Mouse (Mus musculus) thymus, adult 2 months (tissue): ENCODE results near the gene Atp23. TPM values are rescaled to one million over a fixed set of nuclear protein-coding genes. Genes with fewer than 3 reads are reported as not detected.

ENCODE experiments used
- DNase-seq: peaks from one replicate; pipeline ENCODE4 v3.0.0; 2021
- H3K27ac ChIP-seq: fragments of 200-500 bp; 2 replicates; pipeline ENCODE4 v1.5.1; 2012; ENCODE audit warnings: low read length, control low read depth; ENCODE audit not compliant: control insufficient read depth, insufficient read depth
- H3K27me3 ChIP-seq: fragments of 200-500 bp; 2 replicates; pipeline ENCODE4 v1.6.1; 2012; ENCODE audit warnings: mild to moderate bottlenecking, low read length, moderate library complexity, mixed read lengths; ENCODE audit not compliant: control insufficient read depth, insufficient read depth
- H3K36me3 ChIP-seq: fragments of 200-500 bp; 2 replicates; pipeline ENCODE4 v1.6.1; 2012; ENCODE audit warnings: mild to moderate bottlenecking, low read length, moderate library complexity; ENCODE audit not compliant: control insufficient read depth, insufficient read depth
- H3K4me1 ChIP-seq: fragments of 200-500 bp; replicated peaks from 2 replicates; pipeline ENCODE4 v1.6.1; 2012; ENCODE audit warnings: low read length; ENCODE audit not compliant: control insufficient read depth, insufficient read depth
- H3K4me3 ChIP-seq: fragments of 200-500 bp; 2 replicates; pipeline ENCODE4 v1.5.1; 2012; ENCODE audit warnings: mild to moderate bottlenecking, low read length, control low read depth, moderate library complexity; ENCODE audit not compliant: control insufficient read depth, insufficient read depth
- CTCF ChIP-seq: fragments of 200-500 bp; IDR thresholded peaks from 2 replicates; pipeline ENCODE4 v1.5.1; 2012; ENCODE audit warnings: mild to moderate bottlenecking, control low read depth, low read length, moderate library complexity, borderline replicate concordance; ENCODE audit not compliant: control insufficient read depth, poor library complexity, insufficient read depth; ENCODE audit errors: extremely low read depth
- POLR2A ChIP-seq: fragments of 200-500 bp; IDR thresholded peaks from 2 replicates; pipeline ENCODE4 v1.6.1; 2012; ENCODE audit warnings: mild to moderate bottlenecking, low read length, control low read depth, moderate library complexity; ENCODE audit not compliant: control insufficient read depth, poor library complexity, insufficient read depth; ENCODE audit errors: extremely low read depth
- WGBS: fragments of 180-500 bp; shearing (Covaris S2); methylation state at CpG from one replicate; pipeline ENCODE4 v1.1.7; 2018; 5-methylcytosine and 5-hydroxymethylcytosine counted together
- polyA plus RNA-seq: library from polyadenylated mRNA; depleted of rRNA; stranded (reverse); fragments of >200 nt; gene quantifications from 2 replicates; pipeline ENCODE4 v1.2.3, GENCODE M21; 2012; rRNA removed

Atp23 gene
- 9.6 and 12.1 TPM in 2 replicates for polyA plus RNA-seq

DNA sequence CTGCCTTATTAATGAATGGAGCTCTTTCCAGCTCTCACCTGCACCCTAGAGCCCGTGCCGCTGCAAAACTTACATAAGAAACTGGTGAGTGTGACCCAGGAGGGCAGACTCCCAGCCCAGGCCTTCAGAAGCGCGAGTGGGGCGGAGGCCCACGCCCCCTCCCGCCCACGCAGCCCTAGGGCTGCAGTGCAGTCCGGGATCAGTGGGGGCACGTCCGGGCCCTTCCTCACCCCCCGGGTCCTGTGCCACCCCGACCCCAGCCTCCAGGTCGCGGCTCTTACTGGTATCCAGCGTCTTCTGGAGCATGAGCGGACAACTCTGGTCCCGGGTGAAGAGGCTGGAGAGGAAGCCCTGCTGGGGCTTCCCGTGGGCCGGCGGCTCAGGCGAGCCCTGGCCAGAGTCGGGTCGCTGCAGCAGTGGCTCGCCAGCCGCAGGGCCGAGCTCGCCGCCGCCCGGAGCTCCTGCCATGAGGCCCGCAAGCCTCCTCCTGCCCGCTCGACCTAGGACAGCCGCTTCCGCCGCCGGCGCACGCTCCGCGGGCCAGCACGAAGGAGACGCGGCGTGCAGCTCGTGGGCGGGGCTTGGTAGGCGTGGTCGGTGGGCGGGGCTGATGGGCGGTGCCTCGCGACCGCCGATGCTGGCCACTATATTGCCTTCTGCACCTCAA, at the start of gene Atp23:
Gene Atp23, minus strand, starts transcription at position 535 of the 667 bp plus-strand sequence.
- DNase-seq: peak; percentile 93
- H3K36me3 ChIP-seq: no peaks in the 10 kb centered on the region
- H3K4me1 ChIP-seq: peaks cover 7% of the 10 kb centered on the region; the same call in 1 of the 2 replicates
- peak within 1 kb of the TSS; percentile 53 for H3K4me3 ChIP-seq
- 1% methylated on average over 55 of the region's 56 CpGs for WGBS
- no peak within 1 kb of the TSS for H3K27ac ChIP-seq
- H3K27me3 ChIP-seq: no peaks in the 10 kb centered on the region
- TF ChIP-seq CTCF (peak; percentile 34; the same call in 1 of the 2 replicates), POLR2A (no peak)

DNA sequence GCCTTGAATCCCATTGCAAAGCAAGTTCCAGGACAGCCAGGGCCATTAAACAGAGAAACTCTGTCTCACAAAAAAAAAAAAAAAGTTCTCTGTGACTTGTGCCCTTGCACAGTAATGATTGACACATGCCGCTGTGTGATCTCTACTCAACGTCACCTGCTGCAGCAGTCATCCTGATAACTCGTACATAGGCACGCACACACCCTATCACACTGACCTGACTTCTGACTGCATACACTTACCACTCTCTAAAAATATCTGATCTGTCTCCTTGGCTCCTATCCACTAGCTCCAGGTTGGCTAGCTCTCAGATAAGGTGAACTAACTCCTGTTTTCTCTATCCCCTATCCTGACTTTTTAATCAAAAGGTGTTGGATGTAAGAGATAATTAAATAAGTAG, 49.4 kb upstream of the Atp23 start:
- 97% methylated on average over 4 of the region's 4 CpGs for WGBS
- Histone ChIP-seq H3K4me1 (no peaks in the 10 kb centered on the region; the same call in 1 of the 2 replicates), H3K36me3 (no peaks in the 10 kb centered on the region), H3K27ac (no peak overlapping the region), H3K27me3 (no peaks in the 10 kb centered on the region), H3K4me3 (no peak overlapping the region)
- no peak for TF ChIP-seq POLR2A
- no peak for TF ChIP-seq CTCF
- DNase-seq: no peak

DNA sequence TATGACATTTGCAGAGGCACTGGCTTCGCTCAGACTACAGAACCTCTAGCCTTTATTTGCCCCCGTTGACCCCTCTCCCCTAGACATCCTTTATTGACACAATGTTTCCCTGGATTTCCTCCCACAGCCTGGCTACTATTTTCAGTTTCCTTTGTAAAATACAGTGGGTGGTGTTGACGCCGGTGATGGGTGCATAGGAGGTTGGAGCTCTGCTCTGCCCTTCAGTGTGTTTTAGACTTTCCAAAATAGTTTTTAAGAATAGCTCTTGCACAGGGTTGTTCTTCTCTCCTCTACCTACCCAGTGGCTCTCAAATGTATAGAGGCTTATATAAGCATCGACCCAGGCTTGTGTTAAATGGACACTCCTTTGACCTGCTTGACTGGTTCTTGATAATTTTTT, 48.7 kb upstream of the Atp23 start:
- Histone ChIP-seq H3K27me3 (no peaks in the 10 kb centered on the region), H3K4me3 (no peak overlapping the region), H3K36me3 (no peaks in the 10 kb centered on the region), H3K27ac (no peak overlapping the region), H3K4me1 (no peaks in the 10 kb centered on the region; the same call in 1 of the 2 replicates)
- TF ChIP-seq CTCF (no peak), POLR2A (no peak)
- 69% methylated on average over 5 of the region's 5 CpGs for WGBS
- no peak for DNase-seq

DNA sequence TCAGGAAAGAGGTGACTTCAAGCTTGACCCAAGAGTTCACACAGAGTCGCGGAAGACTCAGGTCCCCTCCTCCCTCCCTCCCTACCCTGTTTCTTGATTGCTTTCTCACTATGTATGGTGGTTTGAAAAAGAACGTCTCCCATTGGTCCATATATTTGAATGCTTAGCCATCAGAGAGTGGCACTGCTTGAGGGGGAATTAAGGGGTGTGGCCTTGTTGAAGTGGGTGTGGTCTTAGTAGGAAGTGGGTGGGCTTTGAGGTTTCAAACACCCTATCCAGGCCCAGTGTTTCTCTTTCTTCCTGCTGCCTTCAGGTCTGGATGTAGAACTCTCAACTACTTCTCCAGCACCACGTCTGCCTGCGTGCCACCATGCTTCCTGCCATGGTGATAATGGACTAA, 44.4 kb upstream of the Atp23 start:
- no peaks in the 10 kb centered on the region for H3K36me3 ChIP-seq
- DNase-seq: no peak
- no peak overlapping the region for H3K4me3 ChIP-seq
- no peaks in the 10 kb centered on the region for H3K27me3 ChIP-seq
- TF ChIP-seq CTCF (no peak), POLR2A (no peak)
- no peak overlapping the region for H3K27ac ChIP-seq
- no peaks in the 10 kb centered on the region; the same call in 1 of the 2 replicates for H3K4me1 ChIP-seq
- WGBS: 97% methylated on average over 5 of the region's 5 CpGs

DNA sequence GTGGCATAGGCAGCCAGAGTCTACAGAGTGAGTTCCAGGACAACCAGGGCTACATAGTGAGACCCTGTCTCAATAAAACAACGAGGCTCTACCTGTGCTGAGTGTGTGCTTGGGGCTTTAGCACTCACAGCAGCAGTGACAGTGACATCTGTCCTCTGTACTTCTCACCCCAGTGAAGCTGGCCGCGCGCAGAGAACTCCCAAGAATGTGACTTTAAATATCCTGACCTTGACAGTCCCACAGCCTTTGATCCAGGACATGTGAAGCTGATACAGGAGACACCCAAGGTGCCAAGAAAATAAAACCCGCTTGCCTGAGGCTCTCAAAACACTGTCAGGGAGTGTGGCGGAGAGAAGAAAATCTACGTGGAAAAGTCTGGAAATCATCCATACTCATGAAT, 39.8 kb upstream of the Atp23 start:
- no peaks in the 10 kb centered on the region for H3K36me3 ChIP-seq
- no peak for DNase-seq
- no peaks in the 10 kb centered on the region for H3K27me3 ChIP-seq
- H3K4me1 ChIP-seq: peaks cover 3% of the 10 kb centered on the region
- TF ChIP-seq CTCF: no peak
- no peak for TF ChIP-seq POLR2A
- H3K27ac ChIP-seq: no peak overlapping the region
- 89% methylated on average over 7 of the region's 7 CpGs for WGBS
- no peak overlapping the region for H3K4me3 ChIP-seq

DNA sequence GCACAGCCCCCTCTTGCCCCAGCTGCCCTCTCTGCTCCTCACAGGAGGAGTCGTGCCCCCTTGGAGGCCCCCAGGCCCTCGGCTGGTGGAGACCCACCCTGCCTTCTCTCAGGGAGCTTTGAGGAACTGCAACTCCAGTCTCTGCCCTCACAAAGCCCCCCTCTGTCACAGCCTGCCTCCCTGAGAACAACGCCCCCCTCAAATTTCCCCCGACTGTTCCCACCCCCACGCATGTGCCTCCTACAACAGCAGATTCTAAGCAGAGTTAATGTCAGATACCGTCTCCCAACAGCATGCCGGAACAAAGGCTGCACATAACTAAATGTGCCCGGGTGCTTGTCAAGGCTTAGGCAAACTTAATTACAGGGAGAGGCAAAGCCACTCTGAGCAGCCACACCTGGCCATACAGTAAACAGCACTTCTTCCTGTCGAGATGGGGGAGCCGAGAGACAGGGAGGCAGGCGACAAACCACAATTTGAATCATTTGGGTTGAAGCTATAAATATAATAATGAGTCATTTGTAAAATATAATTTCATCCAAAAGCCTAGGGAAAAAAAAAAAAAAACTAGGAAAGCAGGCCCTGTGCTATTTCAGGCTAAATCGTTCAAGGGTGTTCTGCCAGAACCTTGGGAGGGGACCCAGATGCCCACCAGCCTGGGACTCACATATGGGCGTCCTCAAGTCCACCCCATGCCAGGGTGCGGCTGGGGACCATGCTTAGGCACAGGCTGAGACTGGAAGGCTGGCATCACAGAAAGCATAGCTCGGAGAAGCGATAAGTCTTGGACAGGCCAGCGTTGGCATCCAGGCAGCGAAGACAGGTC, 34.6 kb upstream of the Atp23 start:
- Histone ChIP-seq H3K4me3 (no peak overlapping the region), H3K27ac (peak overlapping the region; percentile 78)
- DNase-seq: peak; percentile 27

More for the DNA sequence above, 34.6 kb upstream of the Atp23 start:
- Histone ChIP-seq H3K27me3 (no peaks in the 10 kb centered on the region), H3K4me1 (peaks cover 15% of the 10 kb centered on the region), H3K36me3 (no peaks in the 10 kb centered on the region)
- 40% methylated on average over 18 of the region's 18 CpGs for WGBS
- no peak for TF ChIP-seq CTCF
- no peak for TF ChIP-seq POLR2A
